In the genomic region with DNA sequence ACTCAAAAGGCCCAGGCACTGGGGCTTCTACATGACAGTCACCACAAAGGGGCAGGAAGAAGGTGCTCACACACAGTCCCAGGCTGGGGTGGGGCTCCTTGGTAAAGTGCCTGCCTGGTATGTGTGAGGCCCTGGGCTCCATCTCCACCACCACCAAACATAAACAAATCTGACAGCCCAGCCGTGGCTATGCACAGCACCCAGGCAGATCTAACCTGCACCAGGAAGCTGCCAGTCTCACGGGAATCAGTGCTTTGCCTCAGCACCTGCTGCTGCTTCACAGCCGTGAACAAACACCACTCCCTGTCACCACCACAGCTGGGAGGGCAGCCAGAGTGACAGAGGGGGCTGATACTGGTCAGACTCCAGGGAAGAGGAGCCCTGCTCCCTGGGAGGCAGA, we compare ENCODE assay signal across 18 mouse cellular contexts. TPM values are rescaled to one million over a fixed set of nuclear protein-coding genes. Genes with fewer than 3 reads are reported as not detected.
A peak's percentile ranks its signal among the peaks of the same experiment; 100 is the strongest.
DNase-seq lines count a peak whose midpoint lies in the region; ATAC-seq and TF ChIP-seq lines count a peak whose summit lies in the region.
"Had no signal": no experiment of that assay in that cellular context is flagged by ENCODE, and none has a peak within 500 bp of the region (broad histone marks: within the 10 kb centered on the region; RNA-seq: fewer than 3 reads in every experiment).

No protein-coding gene starts in this region.

- no peak for TF ChIP-seq EP300 in lung, postnatal 0 days (IDR thresholded peaks at IDR 0.05)

- intact Hi-C loops in left cerebral cortex, postnatal 4 days (cut with DNase I): no loop called here

- WGBS in lung, postnatal 0 days: 14% methylated on average over 3 of the region's 3 CpGs

- H3K27me3 ChIP-seq in lung, postnatal 0 days (replicated peaks; ENCODE audit: insufficient read depth, low read length): no peaks in the 10 kb centered on the region
- H3K27me3 ChIP-seq: lung, embryonic 15.5 days; midbrain, embryonic 13.5 days; neural tube, embryonic 13.5 days had no signal

- H3K4me2 ChIP-seq in lung, postnatal 0 days (replicated peaks; ENCODE audit: low read depth, low read length): no peak overlapping the region
- H3K4me2 ChIP-seq: hindbrain, embryonic 14.5 days; lung, embryonic 15.5 days; midbrain, embryonic 13.5 days; neural tube, embryonic 13.5 days had no signal

- H3K27ac ChIP-seq in lung, postnatal 0 days (ENCODE audit: low read length): no peak overlapping the region
- H3K27ac ChIP-seq: hindbrain, embryonic 14.5 days; kidney, postnatal 0 days; lung, embryonic 15.5 days; midbrain, embryonic 13.5 days; neural tube, embryonic 13.5 days had no signal

- peaks cover 6% of the 10 kb centered on the region for H3K36me3 ChIP-seq in lung, postnatal 0 days (ENCODE audit: insufficient read depth, low read length)

- no peak overlapping the region for H3K4me3 ChIP-seq in lung, postnatal 0 days (ENCODE audit: low read depth, low read length)
- H3K4me3 ChIP-seq: lung, embryonic 15.5 days; midbrain, embryonic 13.5 days; neural tube, embryonic 13.5 days had no signal

- no peak overlapping the region for H3K9ac ChIP-seq in lung, postnatal 0 days (replicated peaks; ENCODE audit: low read depth)
- H3K9ac ChIP-seq: hindbrain, embryonic 14.5 days; lung, embryonic 15.5 days; midbrain, embryonic 13.5 days; neural tube, embryonic 13.5 days had no signal

- H3K9me3 ChIP-seq in lung, postnatal 0 days (ENCODE audit: low read length): no peaks in the 10 kb centered on the region
- H3K9me3 ChIP-seq: lung, embryonic 15.5 days; midbrain, embryonic 13.5 days; neural tube, embryonic 13.5 days had no signal

- no peaks in the 10 kb centered on the region for H3K4me1 ChIP-seq in lung, postnatal 0 days (ENCODE audit: insufficient read depth, low read depth, low read length)
- H3K4me1 ChIP-seq: lung, embryonic 15.5 days; midbrain, embryonic 13.5 days; neural tube, embryonic 13.5 days had no signal

- peak; percentile 29 for DNase-seq in adrenal gland, postnatal 14 days
- DNase-seq in adrenal gland, postnatal 10 days: no peak
- peak; percentile 38 for DNase-seq in lung, postnatal 10 days
- DNase-seq in lung, postnatal 0 days (ENCODE audit: low spot score): no peak
- peak; percentile 35 for DNase-seq in skeletal muscle tissue, adult 2 months (ENCODE audit: low read depth, low spot score)
- DNase-seq in thymus, postnatal 25 days: peak; percentile 52
- no peak for DNase-seq in left cerebral cortex, postnatal 4 days
- DNase-seq: cerebellum, adult 9-10 months; right cerebral cortex, adult 18-20 months had no signal

- no peak for TF ChIP-seq CTCF in lung, postnatal 0 days (IDR thresholded peaks at IDR 0.05)

- ATAC-seq in lung, postnatal 0 days: no peak
- no peak for ATAC-seq in megakaryocyte, adult 5-6 weeks (ENCODE audit: poor library complexity, severe bottlenecking)
- ATAC-seq: midbrain, embryonic 13.5 days had no signal

RNA-seq across cellular contexts. Expression of a gene that starts 9.9 kb away (rescaled TPM):
- 3.6 and 6.2 TPM in 2 replicates for total RNA-seq in adrenal gland, postnatal 14 days (2021)
- total RNA-seq in adrenal gland, postnatal 10 days (2021): 1 to 10 TPM; 4.0 TPM
- polyA plus RNA-seq in lung, postnatal 0 days (2015; fragmentation: Nextera tagmentation; extraction: Ambion mirVana): 10.1 and 10.9 TPM in 2 replicates
- total RNA-seq in megakaryocyte, adult 5-6 weeks (2015): 18.3 and 18.4 TPM in 2 replicates
- 27.0 and 34.3 TPM in 2 replicates for total RNA-seq in megakaryocyte, adult 5-6 weeks (2017)
- 1 to 10 TPM in 1 of 2 experiments, under 1 TPM in 1; 0.64 to 1.0 TPM for total RNA-seq in left cerebral cortex, postnatal 4 days (2021)

RNA-seq across cellular contexts. Expression of a gene that starts 17.2 kb away (rescaled TPM):
- total RNA-seq in adrenal gland, postnatal 14 days (2021): 37.4 and 43.7 TPM in 2 replicates
- total RNA-seq in adrenal gland, postnatal 10 days (2021): 10 to 100 TPM; 36.2 to 51.7 TPM
- 20.0 and 22.5 TPM in 2 replicates for polyA plus RNA-seq in lung, postnatal 0 days (2015; fragmentation: Nextera tagmentation; extraction: Ambion mirVana)
- total RNA-seq in megakaryocyte, adult 5-6 weeks (2015): 18.7 and 19.8 TPM in 2 replicates
- total RNA-seq in megakaryocyte, adult 5-6 weeks (2017): 29.5 and 36.7 TPM in 2 replicates
- total RNA-seq in left cerebral cortex, postnatal 4 days (2021): 10 to 100 TPM; 19.9 to 22.7 TPM

RNA-seq across cellular contexts. Expression of a gene that starts 20.7 kb away (rescaled TPM):
- not detected in 2 replicates for total RNA-seq in adrenal gland, postnatal 14 days (2021)
- not detected for total RNA-seq in adrenal gland, postnatal 10 days (2021)
- polyA plus RNA-seq in lung, postnatal 0 days (2015; fragmentation: Nextera tagmentation; extraction: Ambion mirVana): not detected in 2 replicates
- total RNA-seq in megakaryocyte, adult 5-6 weeks (2015): not detected in 2 replicates
- not detected in 2 replicates for total RNA-seq in megakaryocyte, adult 5-6 weeks (2017)
- not detected for total RNA-seq in left cerebral cortex, postnatal 4 days (2021)
- total RNA-seq: gastrocnemius, postnatal 4 days; MEL had no signal
- polyA plus RNA-seq: hindbrain, embryonic 14.5 days; limb, embryonic 11.5 days; lung, embryonic 15.5 days; midbrain, embryonic 13.5 days; neural tube, embryonic 13.5 days had no signal

RNA-seq across cellular contexts. Expression of a gene that starts 22.4 kb away (rescaled TPM):
- total RNA-seq in adrenal gland, postnatal 14 days (2021): 255 and 258 TPM in 2 replicates
- 100 to 1,000 TPM; 251 to 252 TPM for total RNA-seq in adrenal gland, postnatal 10 days (2021)
- 61.8 and 71.7 TPM in 2 replicates for polyA plus RNA-seq in lung, postnatal 0 days (2015; fragmentation: Nextera tagmentation; extraction: Ambion mirVana)
- total RNA-seq in megakaryocyte, adult 5-6 weeks (2015): 40.4 TPM in 2 replicates
- total RNA-seq in megakaryocyte, adult 5-6 weeks (2017): 39.9 and 50.1 TPM in 2 replicates
- total RNA-seq in left cerebral cortex, postnatal 4 days (2021): 10 to 100 TPM; 23.6 to 24.7 TPM

RNA-seq across cellular contexts. Expression of a gene that starts 22.6 kb away (rescaled TPM):
- total RNA-seq in adrenal gland, postnatal 14 days (2021): 43.3 and 53.2 TPM in 2 replicates
- total RNA-seq in adrenal gland, postnatal 10 days (2021): 10 to 100 TPM; 45.3 to 50.6 TPM
- 46.7 and 49.7 TPM in 2 replicates for polyA plus RNA-seq in lung, postnatal 0 days (2015; fragmentation: Nextera tagmentation; extraction: Ambion mirVana)
- total RNA-seq in megakaryocyte, adult 5-6 weeks (2015): 31.5 and 33.7 TPM in 2 replicates
- 19.4 and 20.9 TPM in 2 replicates for total RNA-seq in megakaryocyte, adult 5-6 weeks (2017)
- 10 to 100 TPM; 15.1 to 18.4 TPM for total RNA-seq in left cerebral cortex, postnatal 4 days (2021)

Comparison
In these comparisons a context has a peak if more than half of its experiments do, and no peak if none do; other contexts are left out.
1. DNase-seq: peak in adrenal gland, postnatal 14 days (single experiment), lung, postnatal 10 days (single experiment), skeletal muscle tissue, adult 2 months (single experiment) and thymus, postnatal 25 days (single experiment); none in adrenal gland, postnatal 10 days (single experiment), lung, postnatal 0 days (single experiment) and left cerebral cortex, postnatal 4 days (single experiment).